In genomic region chr11:95366280-95366897, GRCm38 (mm10) we compare ENCODE assay signal across 8 mouse cellular contexts. TPM values are rescaled to one million over a fixed set of nuclear protein-coding genes. Genes with fewer than 3 reads are reported as not detected.
DNase-seq lines count a peak whose midpoint lies in the region; ATAC-seq and TF ChIP-seq lines count a peak whose summit lies in the region.

No protein-coding gene starts in this region.

- no peak overlapping the region for H3K4me3 ChIP-seq in forebrain, embryonic 16.5 days (replicated peaks; ENCODE audit: low read length)
- H3K4me3 ChIP-seq in forebrain, embryonic 13.5 days, result no peak overlapping the region
- no peak overlapping the region for H3K4me3 ChIP-seq in testis, adult 2 months (ENCODE audit: control insufficient read depth, low read depth, low read length)
- no peak overlapping the region for H3K4me3 ChIP-seq in liver, embryonic 14.5 days (ENCODE audit: insufficient read depth in 1 of 2, low read depth in 2 of 2, low read length in 2 of 2)
- no peak overlapping the region for H3K4me3 ChIP-seq in midbrain, embryonic 14.5 days (replicated peaks; ENCODE audit: low read depth, low read length)

- no peak for TF ChIP-seq POLR2A in testis, adult 2 months (IDR thresholded peaks at IDR 0.05; ENCODE audit: control insufficient read depth, low read depth, low read length)

- no peak for DNase-seq in testis, postnatal 14 days (ENCODE audit: low spot score)
- DNase-seq in liver, embryonic 14.5 days (ENCODE audit: low read depth in 3 of 3, low spot score in 3 of 3), result no peak
- no peak for DNase-seq in right cerebral cortex, postnatal 36 days (ENCODE audit: low spot score in 2 of 2)
- no peak for DNase-seq in urinary bladder, adult 2 months (ENCODE audit: low spot score)
- no peak for DNase-seq in midbrain, embryonic 14.5 days

- no peaks in the 10 kb centered on the region for H3K36me3 ChIP-seq in forebrain, embryonic 16.5 days (ENCODE audit: control insufficient read depth, insufficient read depth)
- no peaks in the 10 kb centered on the region for H3K36me3 ChIP-seq in forebrain, embryonic 13.5 days (ENCODE audit: poor library complexity, severe bottlenecking)
- no peaks in the 10 kb centered on the region; the same call in 1 of the 2 replicates for H3K36me3 ChIP-seq in testis, adult 2 months (ENCODE audit: control insufficient read depth, insufficient read depth, low read length)
- H3K36me3 ChIP-seq in liver, embryonic 14.5 days (replicated peaks; ENCODE audit: control insufficient read depth, insufficient read depth, low read depth), result peaks cover 85% of the 10 kb centered on the region
- no peaks in the 10 kb centered on the region for H3K36me3 ChIP-seq in midbrain, embryonic 14.5 days (ENCODE audit: control insufficient read depth, insufficient read depth, low read length)

- 0 out of 2 replicates have a peak, but pooled peaks have one; percentile 23 for ATAC-seq in forebrain, embryonic 16.5 days
- ATAC-seq in forebrain, embryonic 13.5 days, result no peak
- ATAC-seq in liver, embryonic 14.5 days (ENCODE audit: insufficient read depth), result no peak
- no peak for ATAC-seq in midbrain, embryonic 14.5 days (ENCODE audit: low FRiP score, low TSS enrichment)

- H3K27me3 ChIP-seq in forebrain, embryonic 16.5 days (replicated peaks; ENCODE audit: control insufficient read depth, insufficient read depth, low read length), result no peaks in the 10 kb centered on the region
- H3K27me3 ChIP-seq in forebrain, embryonic 13.5 days, result no peaks in the 10 kb centered on the region
- H3K27me3 ChIP-seq in testis, adult 2 months (ENCODE audit: control insufficient read depth, insufficient read depth, low read length), result no peaks in the 10 kb centered on the region
- H3K27me3 ChIP-seq in liver, embryonic 14.5 days (ENCODE audit: control insufficient read depth, insufficient read depth, low read length), result no peaks in the 10 kb centered on the region
- no peaks in the 10 kb centered on the region for H3K27me3 ChIP-seq in midbrain, embryonic 14.5 days (ENCODE audit: control insufficient read depth, insufficient read depth, low read length)

- H3K4me2 ChIP-seq in forebrain, embryonic 16.5 days (ENCODE audit: low read length), result no peak overlapping the region
- no peak overlapping the region for H3K4me2 ChIP-seq in forebrain, embryonic 13.5 days
- no peak overlapping the region for H3K4me2 ChIP-seq in liver, embryonic 14.5 days (ENCODE audit: low read depth)
- no peak overlapping the region for H3K4me2 ChIP-seq in midbrain, embryonic 14.5 days (ENCODE audit: low read length)

- H3K4me1 ChIP-seq in forebrain, embryonic 16.5 days (replicated peaks; ENCODE audit: control insufficient read depth, insufficient read depth, low read length), result 0 out of 2 replicates have a peak, but pooled peaks cover 5% of the 10 kb centered on the region
- H3K4me1 ChIP-seq in forebrain, embryonic 13.5 days, result no peaks in the 10 kb centered on the region
- peaks cover 2% of the 10 kb centered on the region for H3K4me1 ChIP-seq in testis, adult 2 months (ENCODE audit: control insufficient read depth, insufficient read depth, low read length)
- H3K4me1 ChIP-seq in liver, embryonic 14.5 days (replicated peaks; ENCODE audit: control insufficient read depth in 2 of 2, insufficient read depth in 2 of 2, low read length in 1 of 2), result no peaks in the 10 kb centered on the region; a peak in 1 of 4 replicates
- no peaks in the 10 kb centered on the region for H3K4me1 ChIP-seq in midbrain, embryonic 14.5 days (ENCODE audit: control insufficient read depth, insufficient read depth, low read length)

- no peak for TF ChIP-seq CTCF in testis, adult 2 months (IDR thresholded peaks at IDR 0.05; ENCODE audit: control insufficient read depth, insufficient read depth, insufficient replicate concordance, low read depth, low read length)
- peak; percentile 21; the same call in 1 of the 2 replicates for TF ChIP-seq CTCF in liver, embryonic 14.5 days (IDR thresholded peaks at IDR 0.05; ENCODE audit: low read depth)

- no peaks in the 10 kb centered on the region for H3K9me3 ChIP-seq in forebrain, embryonic 16.5 days (ENCODE audit: control insufficient read depth, low read length)
- H3K9me3 ChIP-seq in forebrain, embryonic 13.5 days (replicated peaks), result no peaks in the 10 kb centered on the region
- H3K9me3 ChIP-seq in liver, embryonic 14.5 days (ENCODE audit: control insufficient read depth, low read length), result no peaks in the 10 kb centered on the region
- H3K9me3 ChIP-seq in midbrain, embryonic 14.5 days (ENCODE audit: control insufficient read depth, low read length), result no peaks in the 10 kb centered on the region

- peak overlapping the region; percentile 4; the same call in 1 of the 2 replicates for H3K27ac ChIP-seq in forebrain, embryonic 16.5 days (ENCODE audit: low read length)
- H3K27ac ChIP-seq in forebrain, embryonic 13.5 days, result no peak overlapping the region
- H3K27ac ChIP-seq in testis, adult 2 months (ENCODE audit: control insufficient read depth, insufficient read depth, low read depth, low read length), result peak overlapping the region; percentile 52; the same call in 1 of the 2 replicates
- no peak overlapping the region for H3K27ac ChIP-seq in liver, embryonic 14.5 days
- no peak overlapping the region for H3K27ac ChIP-seq in midbrain, embryonic 14.5 days (replicated peaks; ENCODE audit: low read depth, low read length)

- H3K9ac ChIP-seq in forebrain, embryonic 16.5 days (replicated peaks; ENCODE audit: low read depth, low read length), result 0 out of 2 replicates have a peak overlapping the region, but pooled peaks have one; percentile 3
- no peak overlapping the region for H3K9ac ChIP-seq in forebrain, embryonic 13.5 days
- no peak overlapping the region for H3K9ac ChIP-seq in liver, embryonic 14.5 days (replicated peaks)
- no peak overlapping the region for H3K9ac ChIP-seq in midbrain, embryonic 14.5 days (replicated peaks; ENCODE audit: low read length)

- WGBS in forebrain, embryonic 16.5 days, result 72% methylated on average over 6 of the region's 6 CpGs
- WGBS in forebrain, embryonic 13.5 days, result 79% methylated on average over 6 of the region's 6 CpGs
- WGBS in liver, embryonic 14.5 days (ENCODE audit: insufficient replicate concordance), result 93% methylated on average over 6 of the region's 6 CpGs
- WGBS in midbrain, embryonic 14.5 days, result 79% methylated on average over 6 of the region's 6 CpGs

- no peak for TF ChIP-seq EP300 in liver, embryonic 14.5 days (IDR thresholded peaks at IDR 0.05; ENCODE audit: low read depth)

RNA-seq across cellular contexts. Expression of gene Slc35b1, which starts 18.1 kb away (rescaled TPM):
- polyA plus RNA-seq in forebrain, embryonic 16.5 days (2015; fragmentation: Nextera tagmentation; extraction: Ambion mirVana), result 152 and 154 TPM in 2 replicates
- 135 and 140 TPM in 2 replicates for polyA plus RNA-seq in forebrain, embryonic 13.5 days (2015; fragmentation: Nextera tagmentation; extraction: Ambion mirVana)
- polyA plus RNA-seq in testis, adult 2 months (2012; rRNA removed), result 45.4 and 48.5 TPM in 2 replicates
- polyA plus RNA-seq in liver, embryonic 14.5 days (2012; rRNA removed), result 24.1 and 24.6 TPM in 2 replicates
- polyA plus RNA-seq in liver, embryonic 14.5 days (2014; fragmentation: Nextera tagmentation; extraction: Ambion mirVana), result 37.4 and 44.9 TPM in 2 replicates
- polyA plus RNA-seq in urinary bladder, adult 2 months (2012; rRNA removed), result 55.1 and 66.5 TPM in 2 replicates
- polyA plus RNA-seq in midbrain, embryonic 14.5 days (2014; fragmentation: Nextera tagmentation; extraction: Ambion mirVana), result 158 and 167 TPM in 2 replicates

RNA-seq across cellular contexts. Expression of gene Fam117a, which starts 29.6 kb away (rescaled TPM):
- polyA plus RNA-seq in forebrain, embryonic 16.5 days (2015; fragmentation: Nextera tagmentation; extraction: Ambion mirVana), result 2.7 and 2.9 TPM in 2 replicates
- 3.0 and 3.8 TPM in 2 replicates for polyA plus RNA-seq in forebrain, embryonic 13.5 days (2015; fragmentation: Nextera tagmentation; extraction: Ambion mirVana)
- 16.7 TPM in 2 replicates for polyA plus RNA-seq in testis, adult 2 months (2012; rRNA removed)
- polyA plus RNA-seq in liver, embryonic 14.5 days (2012; rRNA removed), result 103 and 114 TPM in 2 replicates
- 71.6 and 80.9 TPM in 2 replicates for polyA plus RNA-seq in liver, embryonic 14.5 days (2014; fragmentation: Nextera tagmentation; extraction: Ambion mirVana)
- polyA plus RNA-seq in urinary bladder, adult 2 months (2012; rRNA removed), result 20.8 and 23.0 TPM in 2 replicates
- polyA plus RNA-seq in midbrain, embryonic 14.5 days (2014; fragmentation: Nextera tagmentation; extraction: Ambion mirVana), result 2.4 and 2.5 TPM in 2 replicates

RNA-seq across cellular contexts. Expression of gene Spop, which starts 47.5 kb away (rescaled TPM):
- 252 and 265 TPM in 2 replicates for polyA plus RNA-seq in forebrain, embryonic 16.5 days (2015; fragmentation: Nextera tagmentation; extraction: Ambion mirVana)
- 175 and 178 TPM in 2 replicates for polyA plus RNA-seq in forebrain, embryonic 13.5 days (2015; fragmentation: Nextera tagmentation; extraction: Ambion mirVana)
- 17.9 and 19.6 TPM in 2 replicates for polyA plus RNA-seq in testis, adult 2 months (2012; rRNA removed)
- 18.8 and 22.0 TPM in 2 replicates for polyA plus RNA-seq in liver, embryonic 14.5 days (2012; rRNA removed)
- polyA plus RNA-seq in liver, embryonic 14.5 days (2014; fragmentation: Nextera tagmentation; extraction: Ambion mirVana), result 31.8 and 36.2 TPM in 2 replicates
- 79.1 and 103 TPM in 2 replicates for polyA plus RNA-seq in urinary bladder, adult 2 months (2012; rRNA removed)
- 138 and 161 TPM in 2 replicates for polyA plus RNA-seq in midbrain, embryonic 14.5 days (2014; fragmentation: Nextera tagmentation; extraction: Ambion mirVana)

RNA-seq across cellular contexts. Expression of gene Kat7, which starts 56.3 kb away (rescaled TPM):
- polyA plus RNA-seq in forebrain, embryonic 16.5 days (2015; fragmentation: Nextera tagmentation; extraction: Ambion mirVana), result 73.6 and 87.9 TPM in 2 replicates
- polyA plus RNA-seq in forebrain, embryonic 13.5 days (2015; fragmentation: Nextera tagmentation; extraction: Ambion mirVana), result 66.0 and 77.5 TPM in 2 replicates
- polyA plus RNA-seq in testis, adult 2 months (2012; rRNA removed), result 89.5 and 93.1 TPM in 2 replicates
- 16.3 and 19.4 TPM in 2 replicates for polyA plus RNA-seq in liver, embryonic 14.5 days (2012; rRNA removed)
- 23.6 and 26.7 TPM in 2 replicates for polyA plus RNA-seq in liver, embryonic 14.5 days (2014; fragmentation: Nextera tagmentation; extraction: Ambion mirVana)
- 36.3 and 38.0 TPM in 2 replicates for polyA plus RNA-seq in urinary bladder, adult 2 months (2012; rRNA removed)
- polyA plus RNA-seq in midbrain, embryonic 14.5 days (2014; fragmentation: Nextera tagmentation; extraction: Ambion mirVana), result 56.6 and 65.2 TPM in 2 replicates

Comparison
In these comparisons a context has a peak if more than half of its experiments do, and no peak if none do; other contexts are left out.
1. H3K27ac ChIP-seq: peak in forebrain, embryonic 16.5 days (single experiment) and testis, adult 2 months (single experiment); none in forebrain, embryonic 13.5 days (single experiment), liver, embryonic 14.5 days (single experiment) and midbrain, embryonic 14.5 days (single experiment).